Mouse (Mus musculus): ENCODE results near the gene Rac2. TPM values are rescaled to one million over a fixed set of nuclear protein-coding genes. Genes with fewer than 3 reads are reported as not detected.
A peak's percentile ranks its signal among the peaks of the same experiment; 100 is the strongest.

Gene Rac2
- polyA plus RNA-seq, 1 experiment, result 552 TPM

DNA sequence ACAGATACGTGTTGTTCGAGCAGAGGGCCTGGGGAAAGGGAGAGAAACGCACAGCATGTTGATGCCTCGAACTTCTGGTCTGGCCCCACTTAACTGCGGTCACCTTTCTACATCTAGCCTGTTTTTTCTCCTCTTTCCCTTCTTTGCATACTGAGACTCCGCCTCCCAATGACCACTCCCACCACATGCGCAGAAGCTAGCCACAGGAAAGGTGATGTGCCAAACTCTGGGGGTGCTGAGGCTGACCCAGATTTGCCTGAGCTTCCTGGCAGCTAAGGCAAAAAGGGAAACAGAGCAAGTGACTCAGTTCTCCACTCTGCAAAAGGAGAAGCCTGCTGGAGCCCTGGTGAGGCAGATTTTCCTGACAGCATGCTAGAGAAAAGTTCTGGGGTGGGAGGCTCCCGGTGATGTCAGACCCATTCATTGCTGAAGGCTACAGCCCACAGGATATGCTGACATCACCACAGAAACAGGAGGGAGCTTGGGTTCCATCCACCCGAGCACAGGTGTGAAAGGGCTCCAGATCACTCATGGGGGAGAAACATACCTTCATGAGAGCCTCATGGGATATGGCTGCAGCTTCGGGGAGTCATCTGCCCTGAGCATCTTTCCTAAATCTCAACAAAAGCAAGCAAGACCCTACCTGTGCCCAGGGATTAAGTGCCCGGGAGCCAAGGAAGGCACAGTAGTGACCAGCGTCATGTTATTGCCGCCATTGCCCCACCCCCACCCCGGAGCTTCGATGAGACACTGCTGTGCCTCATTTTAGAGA is 19.3 kb upstream of the Rac2 start:
- Histone ChIP-seq H3K4me3 (ENCODE audit: insufficient read depth, low read length) (no peak overlapping the region), H3K4me1 (ENCODE audit: control insufficient read depth, insufficient read depth, low read length) (peaks cover 73% of the 10 kb centered on the region), H3K27ac (ENCODE audit: insufficient read depth, low read depth, low read length) (peak overlapping the region; percentile 78)
- TF ChIP-seq POLR2A (IDR thresholded peaks at IDR 0.05; ENCODE audit: borderline replicate concordance, low read depth, low read length) (no peak), CTCF (IDR thresholded peaks at IDR 0.05; ENCODE audit: low read depth, low read length) (no peak)

- Histone ChIP-seq H3K4me1 (ENCODE audit: control insufficient read depth, insufficient read depth, low read length) (peaks cover 67% of the 10 kb centered on the region), H3K4me3 (ENCODE audit: insufficient read depth, low read length) (no peak overlapping the region), H3K27ac (ENCODE audit: insufficient read depth, low read depth, low read length) (no peak overlapping the region)
- TF ChIP-seq POLR2A (IDR thresholded peaks at IDR 0.05; ENCODE audit: borderline replicate concordance, low read depth, low read length), result no peak
- TF ChIP-seq CTCF (IDR thresholded peaks at IDR 0.05; ENCODE audit: low read depth, low read length), result peak; percentile 70
Measured at GRCm38 (mm10) chr15:78590785-78591184, 18.2 kb upstream of the Rac2 start.

- no peak overlapping the region for H3K4me3 ChIP-seq (ENCODE audit: insufficient read depth, low read length)
- TF ChIP-seq POLR2A (IDR thresholded peaks at IDR 0.05; ENCODE audit: borderline replicate concordance, low read depth, low read length) (no peak), CTCF (IDR thresholded peaks at IDR 0.05; ENCODE audit: low read depth, low read length) (no peak)
- H3K4me1 ChIP-seq (ENCODE audit: control insufficient read depth, insufficient read depth, low read length), result peaks cover 59% of the 10 kb centered on the region
- H3K27ac ChIP-seq (ENCODE audit: insufficient read depth, low read depth, low read length), result peak overlapping the region; percentile 86
Measured at GRCm38 (mm10) chr15:78589936-78590335, 17.4 kb upstream of the Rac2 start.

DNA sequence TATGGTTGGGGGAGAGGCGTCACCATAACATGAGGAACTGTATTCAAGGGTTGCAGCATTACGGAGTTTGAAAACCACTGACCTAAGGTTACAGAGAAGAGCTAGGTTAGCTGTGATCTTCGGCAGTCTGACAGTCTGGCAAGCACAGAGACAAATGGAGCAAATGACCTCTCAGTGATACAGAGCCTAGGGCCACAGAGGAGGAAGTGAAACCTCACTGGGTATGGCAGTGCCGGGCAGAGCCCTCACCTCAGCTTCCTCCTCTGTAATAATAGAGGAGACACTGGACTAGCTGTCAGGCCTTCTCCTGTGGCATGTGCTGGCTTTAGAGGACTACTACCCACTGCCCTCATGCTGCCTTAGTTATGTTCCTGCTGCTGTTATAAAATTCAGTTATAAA is 16.3 kb upstream of the Rac2 start:
- Histone ChIP-seq H3K4me3 (ENCODE audit: insufficient read depth, low read length) (no peak overlapping the region), H3K4me1 (ENCODE audit: control insufficient read depth, insufficient read depth, low read length) (peaks cover 55% of the 10 kb centered on the region), H3K27ac (ENCODE audit: insufficient read depth, low read depth, low read length) (peak overlapping the region; percentile 86)
- TF ChIP-seq CTCF (IDR thresholded peaks at IDR 0.05; ENCODE audit: low read depth, low read length) (no peak), POLR2A (IDR thresholded peaks at IDR 0.05; ENCODE audit: borderline replicate concordance, low read depth, low read length) (no peak)

DNA sequence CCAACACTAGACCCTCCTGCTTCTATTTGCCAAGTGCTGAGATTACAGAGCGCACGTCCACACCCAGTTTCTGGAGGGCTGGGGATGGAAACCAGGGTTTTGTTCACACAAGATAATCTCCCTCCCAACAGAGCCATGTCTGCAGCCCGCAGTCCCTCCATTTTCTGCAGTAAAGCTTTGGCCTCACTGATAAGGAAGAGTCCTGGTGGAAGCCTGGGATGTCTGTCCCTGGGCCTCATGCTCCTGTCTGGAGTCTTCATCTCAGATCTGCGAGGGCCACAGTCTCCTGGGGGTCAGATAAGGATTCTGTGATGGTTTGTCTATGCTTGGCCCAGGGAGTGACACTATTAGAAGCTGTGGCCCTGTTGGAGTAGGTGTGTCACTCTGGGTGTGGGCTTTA is 15.5 kb upstream of the Rac2 start:
- TF ChIP-seq CTCF (IDR thresholded peaks at IDR 0.05; ENCODE audit: low read depth, low read length) (no peak), POLR2A (IDR thresholded peaks at IDR 0.05; ENCODE audit: borderline replicate concordance, low read depth, low read length) (no peak)
- H3K4me3 ChIP-seq (ENCODE audit: insufficient read depth, low read length), result no peak overlapping the region
- peak overlapping the region; percentile 72 for H3K27ac ChIP-seq (ENCODE audit: insufficient read depth, low read depth, low read length)
- peaks cover 58% of the 10 kb centered on the region for H3K4me1 ChIP-seq (ENCODE audit: control insufficient read depth, insufficient read depth, low read length)

DNA sequence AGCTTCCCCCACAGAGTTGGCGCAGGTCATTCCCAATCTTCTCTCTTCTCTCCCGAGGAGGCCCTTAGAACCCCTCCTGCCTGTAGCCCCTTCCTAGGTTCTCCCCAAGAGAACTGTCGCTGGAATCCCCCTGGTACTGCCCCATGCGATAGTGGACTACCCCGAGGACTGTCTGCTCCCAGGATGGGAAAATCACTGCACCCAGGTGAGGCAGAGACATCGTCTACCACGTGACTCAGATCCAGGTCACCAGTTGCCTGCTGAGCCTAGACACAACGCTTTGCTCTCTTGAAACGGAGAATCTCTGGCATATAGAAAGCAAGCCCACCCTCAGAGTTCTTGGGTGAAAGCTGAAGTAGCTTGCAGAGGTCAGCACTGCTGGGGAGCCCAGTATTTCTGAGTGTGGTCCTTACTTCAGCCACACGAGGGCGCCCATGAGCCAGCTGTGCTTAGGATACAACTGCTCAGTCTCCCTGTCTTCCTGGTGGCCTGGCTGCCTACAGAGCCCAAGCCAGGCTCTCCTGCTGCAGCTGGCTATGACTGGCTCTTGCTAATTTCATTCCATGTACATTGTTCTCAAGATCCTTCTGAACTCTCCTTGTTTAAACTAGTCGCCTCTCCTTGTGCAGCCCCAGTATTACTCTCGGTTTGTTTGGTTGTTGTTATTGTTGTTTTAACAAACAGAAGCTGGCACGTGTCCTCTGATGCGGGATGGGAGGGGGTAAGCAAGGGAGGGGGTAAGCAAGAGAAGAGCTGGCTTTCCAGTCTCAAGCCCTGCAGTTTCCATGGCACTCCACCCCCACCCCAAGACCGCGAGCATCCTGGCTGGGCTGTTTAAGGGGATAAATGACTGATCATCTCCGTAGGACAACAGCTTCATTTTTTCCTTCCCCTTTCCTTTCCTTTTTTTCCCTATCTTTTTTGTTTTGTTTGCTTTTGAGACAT is 14.7 kb upstream of the Rac2 start:
- H3K4me3 ChIP-seq (ENCODE audit: insufficient read depth, low read length), result no peak overlapping the region
- no peak overlapping the region for H3K27ac ChIP-seq (ENCODE audit: insufficient read depth, low read depth, low read length)
- no peak for TF ChIP-seq POLR2A (IDR thresholded peaks at IDR 0.05; ENCODE audit: borderline replicate concordance, low read depth, low read length)
- TF ChIP-seq CTCF (IDR thresholded peaks at IDR 0.05; ENCODE audit: low read depth, low read length), result peak; percentile 64
- peaks cover 51% of the 10 kb centered on the region for H3K4me1 ChIP-seq (ENCODE audit: control insufficient read depth, insufficient read depth, low read length)

- peaks cover 33% of the 10 kb centered on the region for H3K4me1 ChIP-seq (ENCODE audit: control insufficient read depth, insufficient read depth, low read length)
- TF ChIP-seq POLR2A (IDR thresholded peaks at IDR 0.05; ENCODE audit: borderline replicate concordance, low read depth, low read length) (no peak), CTCF (IDR thresholded peaks at IDR 0.05; ENCODE audit: low read depth, low read length) (no peak)
- H3K27ac ChIP-seq (ENCODE audit: insufficient read depth, low read depth, low read length), result no peak overlapping the region
- no peak overlapping the region for H3K4me3 ChIP-seq (ENCODE audit: insufficient read depth, low read length)
Measured at GRCm38 (mm10) chr15:78585404-78585803, 12.8 kb upstream of the Rac2 start.

GRCm38 (mm10) chr15:78583352-78583751 is 10.8 kb upstream of the Rac2 start:
- no peak overlapping the region for H3K4me3 ChIP-seq (ENCODE audit: insufficient read depth, low read length)
- H3K4me1 ChIP-seq (ENCODE audit: control insufficient read depth, insufficient read depth, low read length), result peaks cover 26% of the 10 kb centered on the region
- H3K27ac ChIP-seq (ENCODE audit: insufficient read depth, low read depth, low read length), result no peak overlapping the region
- TF ChIP-seq POLR2A (IDR thresholded peaks at IDR 0.05; ENCODE audit: borderline replicate concordance, low read depth, low read length), result no peak
- no peak for TF ChIP-seq CTCF (IDR thresholded peaks at IDR 0.05; ENCODE audit: low read depth, low read length)

DNA sequence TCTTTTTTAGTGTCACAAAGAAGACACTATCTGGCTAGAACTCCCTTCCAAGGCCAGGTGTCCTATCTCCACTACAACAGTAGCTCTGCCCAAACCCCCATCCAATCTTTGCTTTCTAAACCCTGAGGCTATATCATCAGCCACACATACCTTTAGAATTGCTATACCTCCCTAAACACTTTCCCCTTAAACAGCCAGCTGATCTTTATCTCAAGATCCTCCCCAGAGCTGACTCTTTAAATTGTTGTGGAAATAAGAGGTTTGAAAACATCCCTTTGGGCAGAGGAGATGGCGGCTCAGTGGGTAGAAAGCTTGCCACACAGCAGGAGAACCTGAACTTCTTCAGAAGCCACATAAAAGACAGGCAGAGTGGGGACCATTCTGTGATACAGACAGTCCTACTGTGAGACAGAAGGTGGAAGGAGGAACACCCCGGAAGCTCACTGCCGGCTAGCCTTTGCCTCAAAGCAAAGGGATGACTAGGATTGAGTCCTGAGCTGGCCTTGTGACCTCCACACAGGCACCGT is 3.8 kb upstream of the Rac2 start:
- TF ChIP-seq CTCF (IDR thresholded peaks at IDR 0.05; ENCODE audit: low read depth, low read length), result no peak
- H3K4me1 ChIP-seq (ENCODE audit: control insufficient read depth, insufficient read depth, low read length), result peaks cover 23% of the 10 kb centered on the region
- no peak overlapping the region for H3K27ac ChIP-seq (ENCODE audit: insufficient read depth, low read depth, low read length)
- no peak overlapping the region for H3K4me3 ChIP-seq (ENCODE audit: insufficient read depth, low read length)

GRCm38 (mm10) chr15:78572270-78572600 is 348 bp downstream of the Rac2 start:
- Histone ChIP-seq H3K4me1 (ENCODE audit: control insufficient read depth, insufficient read depth, low read length) (peaks cover 25% of the 10 kb centered on the region), H3K4me3 (ENCODE audit: insufficient read depth, low read length) (peak overlapping the region; percentile 87), H3K27ac (ENCODE audit: insufficient read depth, low read depth, low read length) (peak overlapping the region; percentile 83)
- TF ChIP-seq POLR2A (IDR thresholded peaks at IDR 0.05; ENCODE audit: borderline replicate concordance, low read depth, low read length), result no peak
- no peak for TF ChIP-seq CTCF (IDR thresholded peaks at IDR 0.05; ENCODE audit: low read depth, low read length)

Data from bone marrow macrophage, adult 2 months (primary cell).